Mouse (Mus musculus) spleen, postnatal 4 days (tissue): ENCODE data around the gene Slx1b.
"Not testable (repeated sequence)": the region's sequence is repeated elsewhere in the genome, so short reads cannot be mapped to it uniquely, and the experiment has no call there.

Experiments
- DNase-seq, 2 experiments: peaks; one replicate each; pipeline ENCODE4 v3.0.0; 2022; ENCODE audit warnings: low spot score in 2 of 2

The Slx1b gene

DNA sequence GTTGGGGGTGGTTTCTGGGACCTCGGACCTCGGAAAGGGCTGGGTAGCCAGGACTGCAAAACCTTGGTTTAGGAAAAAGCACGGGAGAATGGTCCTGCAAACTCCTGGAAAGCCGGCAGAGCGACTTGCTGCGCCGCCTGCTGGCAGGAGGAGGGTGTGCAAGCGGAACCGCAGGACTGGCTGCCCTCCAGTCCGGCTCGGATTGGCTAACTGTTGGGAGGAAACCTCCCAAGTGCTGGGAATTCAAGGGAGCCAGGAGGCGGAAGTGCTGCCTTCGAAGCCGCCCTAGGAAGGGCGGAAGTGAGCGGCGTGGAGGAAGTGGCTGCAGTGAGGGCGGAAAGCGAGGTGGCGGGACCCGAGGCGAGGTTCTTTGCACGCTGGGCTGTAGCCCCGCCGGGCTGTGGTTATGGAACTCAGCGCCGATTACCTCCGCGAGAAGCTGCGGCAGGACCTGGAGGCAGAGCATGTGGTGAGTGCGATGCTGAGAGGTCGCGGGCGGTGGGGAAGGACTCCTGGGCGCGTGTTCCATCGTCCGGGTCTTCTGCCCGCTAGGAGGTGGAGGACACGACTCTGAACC lies at the start of gene Slx1b:
TSS of gene Slx1b (minus strand) at position 154 of the 577 bp plus-strand sequence.
- peak; percentile 91 to 95 for DNase-seq

DNA sequence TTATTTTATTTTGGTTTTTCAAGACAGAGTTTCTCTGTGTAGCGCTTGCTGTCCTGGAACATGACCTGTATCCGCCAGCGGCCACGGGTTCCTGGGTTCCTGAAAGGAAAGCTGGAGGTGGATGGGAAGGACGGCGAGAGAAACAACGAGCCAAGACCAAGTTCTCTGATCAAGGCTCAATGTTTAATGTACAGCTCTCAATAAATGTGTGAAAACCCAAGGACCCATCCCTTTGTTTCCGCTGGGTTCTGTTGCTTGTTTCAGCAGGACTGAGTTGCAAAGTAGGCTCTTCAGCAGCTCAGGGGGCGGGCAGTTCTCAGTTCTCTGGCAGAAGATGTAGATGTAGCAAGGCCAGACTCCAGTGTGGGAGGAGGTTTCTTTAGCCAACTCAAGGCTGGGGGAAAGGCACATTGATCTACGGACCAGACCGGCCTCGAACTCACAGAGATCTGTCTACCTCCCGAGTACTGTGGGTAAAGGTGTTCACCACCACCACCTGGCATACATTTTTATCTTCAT lies 46.4 kb upstream of the Slx1b start:
- no peak for DNase-seq

DNA sequence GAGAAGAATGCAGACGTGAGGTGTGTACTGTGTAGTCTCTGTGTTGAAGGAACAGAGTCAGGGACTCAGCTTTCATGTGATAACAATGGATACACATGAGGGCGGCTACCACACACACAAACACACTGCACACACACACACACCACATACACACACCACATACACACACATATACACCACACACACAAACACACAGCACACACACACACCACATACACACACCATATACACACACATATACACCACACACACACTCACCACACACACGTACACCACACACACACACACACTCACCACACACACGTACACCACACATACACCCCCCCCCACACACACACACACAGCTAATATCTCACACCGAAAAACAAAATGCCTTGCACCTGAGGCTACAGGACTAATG lies 45.9 kb upstream of the Slx1b start:
- DNase-seq = no peak

DNA sequence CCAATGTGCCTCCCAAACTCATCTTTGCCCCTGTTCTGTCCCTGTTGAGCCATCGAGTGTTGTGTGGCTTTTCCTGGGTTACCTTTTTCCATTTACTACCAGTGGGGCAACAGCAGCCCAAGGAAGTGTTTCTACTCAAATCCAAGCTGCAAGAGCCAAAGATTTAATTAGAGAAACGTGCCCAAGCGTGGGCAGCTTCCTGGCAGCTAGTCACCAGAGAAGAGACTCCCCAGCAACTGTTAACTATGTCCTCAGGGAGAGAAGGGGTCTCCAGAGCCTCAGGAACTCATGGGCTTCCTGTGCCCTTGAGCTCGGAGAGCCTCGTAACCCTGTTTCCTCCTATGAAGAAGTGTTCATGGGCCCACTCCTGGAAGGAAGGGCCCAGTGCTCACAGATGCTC lies 45.4 kb upstream of the Slx1b start:
- no peak for DNase-seq

DNA sequence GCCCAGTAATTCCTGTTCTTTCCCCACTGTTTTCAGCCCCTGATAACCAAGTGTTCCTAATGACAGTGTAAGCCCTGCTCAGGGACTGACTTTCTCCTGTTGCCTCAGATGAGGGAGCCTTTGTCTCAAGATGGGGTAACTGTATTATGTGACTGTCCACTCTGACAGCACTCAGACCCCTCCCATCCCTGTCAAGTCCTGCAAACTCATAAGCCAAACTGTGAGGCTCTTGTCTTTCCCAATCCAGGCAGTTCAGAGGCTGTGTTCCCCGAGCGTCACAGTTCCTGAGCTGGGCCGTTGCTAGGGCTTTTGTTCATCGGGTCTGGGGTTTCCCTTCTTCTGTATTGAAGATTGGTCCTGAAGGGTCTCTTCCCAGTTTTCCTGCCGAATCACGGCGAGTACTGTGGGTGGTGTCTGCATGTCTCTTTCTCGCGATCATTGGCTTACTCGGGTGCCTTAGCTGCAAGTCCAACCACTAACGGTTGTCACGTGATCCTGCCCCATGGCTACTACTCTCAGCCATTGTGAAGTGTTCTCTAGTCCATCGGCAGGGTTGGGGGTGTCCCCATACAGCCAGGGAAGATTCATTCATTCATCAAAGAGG lies 44.6 kb upstream of the Slx1b start:
- no peak for DNase-seq

DNA sequence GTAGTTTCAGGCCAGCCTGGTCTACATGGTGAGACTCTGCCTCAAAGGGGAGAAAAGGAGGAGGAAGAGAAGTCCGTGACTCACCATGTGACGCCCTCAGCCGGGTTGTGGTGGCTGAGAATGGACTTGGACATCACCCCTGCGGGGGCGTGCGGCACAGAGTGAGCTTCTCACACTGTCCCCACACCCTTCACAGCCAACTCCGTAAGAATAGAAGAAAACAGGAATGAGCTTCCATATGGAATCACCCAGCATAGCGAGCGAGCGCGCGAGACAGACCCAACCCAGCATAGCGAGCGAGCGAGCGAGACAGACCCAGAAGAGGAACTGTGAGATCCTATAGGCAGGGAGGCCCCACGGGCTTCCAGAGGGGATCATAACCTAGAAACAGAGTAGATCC lies 44.0 kb upstream of the Slx1b start:
- DNase-seq = no peak

DNA sequence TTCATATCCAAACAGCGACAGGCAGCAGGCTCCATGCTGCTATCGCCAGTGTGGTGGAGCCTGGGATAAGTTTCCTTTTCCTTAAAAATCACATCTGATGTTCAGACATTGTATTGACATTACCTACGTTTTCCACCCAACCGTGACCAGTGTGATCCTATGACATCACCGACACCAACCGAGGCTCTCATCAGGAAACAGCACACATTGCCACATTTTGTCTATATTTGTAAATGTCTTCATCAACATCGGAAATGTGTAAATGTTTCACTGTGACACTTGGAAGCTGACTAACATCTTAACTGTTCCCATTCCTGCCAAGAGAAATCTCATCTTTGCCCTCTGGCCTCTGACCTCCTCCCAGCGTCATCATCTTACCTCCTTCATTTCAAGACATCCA lies 40.5 kb upstream of the Slx1b start:
- no peak for DNase-seq

DNA sequence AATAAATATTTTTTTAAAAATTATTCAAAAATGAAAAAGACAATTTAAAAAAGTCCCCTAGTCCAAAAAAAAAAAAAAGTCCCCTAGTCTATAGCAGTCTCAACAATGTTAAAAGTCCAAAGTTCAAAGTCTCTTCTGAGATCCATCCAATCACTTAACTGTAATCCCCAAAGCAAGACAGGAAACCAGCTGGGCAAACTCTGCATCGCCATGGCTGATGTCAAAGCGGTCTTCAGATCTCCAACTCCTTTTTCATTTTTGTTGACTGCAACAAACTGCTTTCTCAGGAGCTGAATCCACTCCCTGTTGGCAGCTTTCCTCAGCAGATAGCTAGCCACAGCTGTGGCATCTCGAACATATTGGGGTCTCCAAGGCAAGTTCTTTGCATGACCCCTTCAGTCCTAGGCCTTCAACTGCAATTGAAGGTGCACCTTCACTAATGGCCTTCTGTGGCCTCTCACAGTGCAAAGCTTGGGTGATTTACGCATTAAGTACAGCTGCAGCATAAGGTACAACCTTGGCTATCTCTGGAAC lies 34.7 kb upstream of the Slx1b start:
- DNase-seq = not testable (repeated sequence)

DNA sequence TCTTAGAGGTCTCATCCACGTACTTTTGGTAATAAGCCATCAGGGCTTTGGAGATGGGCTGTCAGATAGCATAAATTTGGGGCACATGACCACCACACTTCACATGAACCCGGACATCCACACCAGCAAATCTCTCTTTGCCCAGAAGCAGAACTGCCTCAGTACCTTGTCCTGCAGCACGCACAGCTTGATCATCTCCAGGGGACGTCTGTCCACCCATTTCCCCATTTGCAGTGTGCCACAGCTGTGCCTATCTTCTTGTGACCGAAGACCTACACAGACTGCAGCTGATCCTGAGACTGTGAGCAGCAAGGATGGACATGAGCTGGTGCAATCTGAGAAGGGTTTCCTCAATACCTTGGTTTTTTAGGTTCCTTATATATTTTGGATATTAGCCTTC lies 30.1 kb upstream of the Slx1b start:
- no peak for DNase-seq

DNA sequence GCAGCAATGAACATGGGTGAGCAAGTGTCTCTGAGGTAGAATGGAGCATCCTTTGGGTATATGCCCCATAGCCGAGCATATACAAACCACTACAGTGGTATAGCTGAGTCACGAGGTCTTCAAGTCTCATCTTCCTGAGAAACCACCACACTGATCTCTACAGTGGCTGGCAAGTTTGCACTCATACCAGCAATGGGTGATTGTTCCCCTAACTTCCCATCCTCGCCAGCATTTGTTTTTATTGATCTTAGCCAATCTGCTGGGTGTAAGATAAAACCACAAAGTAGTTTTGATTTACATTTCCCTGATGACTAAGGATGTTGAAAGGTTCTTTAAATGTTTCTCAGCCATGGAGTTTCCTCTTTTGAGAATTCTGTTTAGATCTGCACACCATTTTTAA lies 29.5 kb upstream of the Slx1b start:
- DNase-seq = no peak

DNA sequence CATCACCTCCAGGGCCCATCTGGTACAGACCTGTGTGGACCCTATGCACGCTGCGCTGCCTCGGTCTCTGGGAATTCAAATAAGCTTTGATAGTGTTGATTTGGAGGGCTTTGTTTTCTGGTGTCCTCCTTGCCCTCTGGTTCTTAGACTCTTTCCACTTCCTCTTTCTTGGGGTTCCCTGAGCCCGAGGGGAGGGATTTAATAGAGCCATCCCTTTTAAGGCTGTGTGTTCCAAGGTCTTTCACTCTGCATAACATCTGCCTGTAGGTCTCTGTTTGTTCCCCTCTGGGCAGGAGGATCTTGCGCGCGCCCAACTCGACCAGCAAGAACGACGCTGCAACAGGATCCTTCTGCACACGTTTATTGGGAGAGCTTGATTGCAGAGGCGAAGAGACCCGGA lies 26.1 kb upstream of the Slx1b start:
- DNase-seq = no peak

DNA sequence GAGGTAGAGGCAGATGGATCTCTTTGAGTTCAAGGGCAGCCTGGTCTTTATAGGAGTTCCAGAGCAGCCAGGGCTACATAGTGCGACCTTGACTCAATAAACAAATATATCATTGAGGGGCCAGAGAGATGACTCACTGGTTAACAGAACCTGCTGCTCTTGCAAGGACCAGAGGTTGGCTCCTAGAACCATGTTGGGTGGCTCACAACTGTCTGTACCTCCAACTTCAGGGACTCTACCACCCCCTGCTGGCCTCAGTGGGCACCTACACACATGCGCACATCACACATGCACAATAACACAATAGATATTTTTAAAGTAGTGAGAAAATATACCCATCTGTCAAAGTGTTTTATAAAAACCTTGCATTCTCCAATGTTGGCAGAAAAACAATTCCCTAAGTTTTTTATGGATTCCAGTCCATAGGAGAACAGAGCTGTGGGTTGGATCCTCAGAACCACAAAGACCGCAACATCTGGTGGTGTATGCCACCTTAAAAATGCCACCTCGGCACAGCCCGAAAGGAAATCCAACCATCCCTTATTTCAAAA lies 23.3 kb upstream of the Slx1b start:
- no peak for DNase-seq

DNA sequence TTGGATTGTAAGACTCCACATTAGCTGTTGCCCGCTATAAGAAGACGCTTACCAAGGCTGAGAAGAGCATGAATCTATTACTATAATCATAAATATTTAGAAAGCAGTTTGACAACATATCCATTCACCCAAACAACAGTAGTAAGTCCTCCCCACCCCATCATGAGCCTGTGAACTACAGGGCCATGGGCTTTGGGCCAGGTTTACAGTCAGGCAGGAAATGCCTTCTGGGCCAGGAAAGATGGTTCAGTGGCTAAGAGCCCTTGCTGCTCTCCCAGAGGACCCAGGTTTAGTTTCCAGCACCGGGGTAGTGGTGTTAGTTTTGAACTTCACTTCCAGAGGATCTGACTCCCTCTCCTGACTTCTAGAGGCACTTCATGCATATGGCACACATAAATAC lies 22.0 kb upstream of the Slx1b start:
- DNase-seq = no peak

DNA sequence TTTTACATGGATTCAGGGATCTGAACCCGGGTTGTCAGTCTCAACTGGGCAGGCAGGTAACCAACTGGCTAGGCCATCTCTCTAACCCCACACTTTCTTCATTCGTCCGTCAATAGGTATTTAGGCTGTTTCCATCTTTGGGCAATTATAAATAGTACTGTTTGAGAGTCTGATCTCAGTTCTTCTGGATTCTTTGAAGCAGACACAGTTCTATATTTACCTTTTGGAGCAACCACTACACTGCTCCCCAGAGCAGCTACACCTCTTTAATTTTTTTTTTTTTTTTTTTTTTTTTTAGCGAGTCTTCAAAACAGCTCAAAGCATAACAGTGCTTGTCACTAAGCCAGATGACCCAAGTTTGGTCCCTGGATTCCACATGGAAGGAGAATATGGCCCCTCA lies 20.1 kb upstream of the Slx1b start:
- no peak for DNase-seq

DNA sequence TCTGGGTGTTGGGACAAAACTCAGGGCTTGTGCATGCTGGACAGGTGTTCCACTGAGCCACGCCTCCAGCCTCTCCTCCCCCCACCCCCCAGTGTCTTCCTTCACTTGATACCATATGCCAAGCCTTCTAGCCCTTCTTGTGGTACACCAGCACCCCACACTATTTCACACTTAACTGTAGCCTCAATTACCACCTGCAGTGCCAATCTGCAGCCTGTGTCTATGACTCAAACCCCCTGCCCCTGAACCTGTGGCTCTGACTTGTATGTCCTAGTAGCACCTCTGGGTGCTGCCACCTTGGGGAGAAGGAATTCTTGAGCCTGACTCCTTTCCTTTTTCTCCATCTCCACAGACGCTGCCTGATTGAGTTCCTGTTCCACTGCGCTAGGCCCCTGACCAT lies 16.3 kb upstream of the Slx1b start:
- DNase-seq = no peak

DNA sequence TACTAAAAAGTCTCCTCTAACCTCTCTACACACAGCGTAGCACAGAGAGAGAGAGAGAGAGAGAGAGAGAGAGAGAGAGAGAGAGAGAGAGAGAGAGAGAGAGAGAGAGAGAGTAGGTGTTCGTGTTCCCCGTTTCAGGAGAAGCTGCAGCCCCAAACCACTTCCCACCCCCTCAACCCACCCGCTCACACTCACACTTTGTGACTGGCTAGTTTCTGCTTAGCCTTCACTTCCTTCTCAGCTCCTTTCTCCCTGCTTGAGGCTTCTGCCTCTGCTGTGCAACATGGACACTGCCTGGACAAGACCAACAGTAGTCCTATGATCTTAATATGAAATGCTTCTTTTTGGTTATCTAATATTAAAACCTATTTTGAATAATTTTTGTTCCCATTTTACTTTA lies 14.7 kb upstream of the Slx1b start:
- DNase-seq = no peak

DNA sequence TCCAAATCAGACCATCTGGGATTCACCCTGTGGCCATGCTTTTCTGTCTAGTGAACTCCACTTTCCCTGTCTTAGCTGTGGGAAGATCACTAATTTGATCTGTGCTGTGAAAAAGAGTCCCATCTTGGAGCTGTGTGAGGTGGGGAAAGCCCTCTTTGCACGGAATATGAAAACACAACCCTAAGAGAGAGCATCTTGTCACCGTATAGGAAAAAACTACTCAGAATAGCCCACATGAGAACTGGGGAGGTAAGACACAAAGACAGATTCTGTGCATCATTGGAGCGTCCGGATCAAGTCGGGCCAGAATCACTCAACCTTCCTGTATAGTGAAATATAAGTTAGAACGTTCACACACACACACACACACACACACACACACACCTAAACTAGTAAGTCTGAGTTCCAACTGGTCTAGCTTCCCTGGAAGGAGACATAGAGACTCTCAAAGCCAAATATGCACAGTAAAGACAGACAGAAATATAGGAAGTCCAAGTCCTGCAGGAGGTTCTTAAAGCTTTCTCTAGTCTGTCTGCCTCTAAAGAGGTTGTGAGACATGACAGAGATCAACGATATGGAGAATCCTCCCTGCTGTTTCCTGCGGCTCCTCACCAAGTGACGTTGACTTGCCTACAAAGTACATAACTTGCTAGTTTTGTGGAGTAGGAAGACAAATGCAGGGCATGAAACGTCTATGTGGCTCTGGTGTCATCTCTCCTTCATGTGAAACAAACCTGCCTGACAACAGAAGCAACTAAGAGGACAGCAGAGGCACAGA lies 12.8 kb upstream of the Slx1b start:
- no peak for DNase-seq

DNA sequence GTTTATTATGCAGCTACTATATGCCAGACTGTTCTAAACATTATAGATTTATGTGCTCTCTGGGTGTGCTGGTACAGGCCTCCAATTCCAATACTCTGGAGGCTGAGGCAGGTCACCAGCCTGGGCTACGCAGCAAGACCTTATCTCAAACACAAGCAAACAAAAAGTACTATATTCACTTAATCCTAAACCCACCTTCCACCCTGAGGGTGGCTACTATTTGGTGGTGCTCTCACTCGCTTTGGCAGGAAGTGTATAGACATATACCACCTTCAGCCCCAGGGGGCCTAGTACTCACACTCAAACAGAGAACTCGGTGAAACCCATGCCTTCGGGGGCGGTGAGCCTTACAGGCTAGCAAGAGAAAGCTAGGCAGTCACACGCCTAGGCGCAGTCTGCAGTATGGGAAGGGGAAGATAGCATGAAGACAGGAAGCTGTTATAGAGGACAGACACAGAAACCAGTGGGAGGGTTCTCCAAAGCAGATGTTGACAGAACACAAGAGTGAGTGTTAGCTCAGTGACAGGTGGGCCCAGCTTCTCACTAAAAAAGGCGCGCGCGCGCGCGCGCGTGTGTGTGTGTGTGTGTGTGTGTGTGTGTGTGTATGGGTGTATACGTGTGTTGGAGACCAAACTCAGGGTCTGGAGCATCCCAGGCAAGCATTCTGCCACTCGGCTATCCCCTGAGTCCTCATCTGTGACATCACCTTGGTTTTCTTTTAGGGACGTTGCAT lies 12.0 kb upstream of the Slx1b start, which contains the start of gene Coro1a:
TSS of gene Coro1a (minus strand) at position 346 of the 733 bp plus-strand sequence.
- peak; percentile 59 to 73 for DNase-seq

DNA sequence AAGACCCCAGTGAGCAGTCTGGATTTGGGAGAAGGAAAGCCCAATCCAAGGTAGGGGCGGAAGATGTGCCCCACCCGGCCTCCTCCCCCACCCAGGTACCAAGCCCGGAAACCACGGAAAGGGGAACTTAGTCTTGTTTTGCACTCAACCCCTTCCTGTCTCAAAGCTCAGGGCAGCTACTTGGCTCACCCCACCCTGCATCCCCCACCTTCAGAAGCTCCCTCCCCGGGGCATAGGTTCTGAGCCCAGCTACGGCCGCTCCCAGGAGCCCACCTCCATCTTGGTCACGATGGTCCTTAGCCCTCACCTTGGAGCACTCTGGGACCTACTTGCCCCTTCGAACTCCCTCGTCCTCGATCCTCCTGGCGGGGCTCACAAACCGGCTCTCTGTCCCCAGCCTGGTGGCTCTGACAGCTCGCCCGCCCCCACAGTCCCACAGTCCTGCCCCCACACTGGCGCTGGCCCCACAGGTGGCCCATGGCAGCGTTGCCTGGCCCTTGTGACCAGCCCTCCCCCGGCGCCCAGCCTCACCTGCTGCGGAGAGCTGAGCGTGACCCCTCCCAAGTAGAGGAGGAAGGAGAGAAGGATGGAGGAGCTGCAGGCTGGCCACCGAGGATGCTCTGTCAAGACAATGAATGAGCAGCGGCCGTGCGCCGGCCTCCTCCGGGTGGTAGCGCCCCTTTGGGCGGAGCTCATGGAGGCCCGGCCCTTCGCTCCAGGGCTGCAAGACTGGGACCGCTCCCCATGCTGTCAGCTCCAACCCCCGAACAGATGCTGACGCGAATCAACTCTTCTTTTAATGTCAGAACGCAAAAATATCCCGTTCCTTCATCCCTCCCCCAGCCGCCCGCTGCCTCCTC lies 8.8 kb upstream of the Slx1b start:
- DNase-seq = peak; percentile 84 to 92

DNA sequence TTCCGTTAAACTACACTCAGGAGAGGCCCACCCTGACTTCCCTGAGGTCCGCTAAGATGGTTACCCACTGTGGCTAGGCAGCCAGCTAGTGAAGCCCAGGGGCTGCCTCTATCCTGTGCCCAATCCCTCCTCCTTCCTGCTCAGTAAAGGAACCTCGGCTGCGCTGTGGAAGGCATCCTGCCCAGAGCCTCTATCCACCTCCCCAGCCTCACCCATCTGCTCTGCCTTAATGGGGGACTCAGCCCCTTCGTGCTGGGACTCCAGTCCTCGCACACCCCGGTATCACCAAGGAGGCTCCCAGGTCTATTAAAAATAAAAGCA lies 8.1 kb upstream of the Slx1b start:
- DNase-seq = peak; percentile 30 to 70
